Mouse (Mus musculus) forebrain, postnatal 0 days (tissue): ENCODE measurements around the gene Neurl4. TPM values are rescaled to one million over a fixed set of nuclear protein-coding genes. Genes with fewer than 3 reads are reported as not detected.

Experiments used
- ATAC-seq: fragments of 200-750 bp; cut with Nextera tagmentation; 2 replicates; pipeline ENCODE4 v1.8.0; 2017; ENCODE audit warnings: mild to moderate bottlenecking, moderate library complexity
- DNase-seq: peaks from one replicate; pipeline ENCODE4 v3.0.0-alpha.2; 2015
- H3K27ac ChIP-seq: fragments of 300-500 bp; sonication (generic); 2 replicates; pipeline ENCODE4 v1.5.1; 2014; ENCODE audit warnings: low read depth, mild to moderate bottlenecking, antibody characterized with exemption, low read length, moderate library complexity, mixed read lengths
- H3K27me3 ChIP-seq: fragments of 300-500 bp; sonication (generic); 2 replicates; pipeline ENCODE4 v1.6.1; 2014; ENCODE audit warnings: mild to moderate bottlenecking, low read length, mixed read lengths; ENCODE audit not compliant: insufficient read depth
- H3K36me3 ChIP-seq: fragments of 300-500 bp; sonication (generic); 2 replicates; pipeline ENCODE4 v1.6.1; 2014; ENCODE audit warnings: mild to moderate bottlenecking, moderate library complexity; ENCODE audit not compliant: insufficient read depth
- H3K4me1 ChIP-seq: fragments of 300-500 bp; sonication (generic); 2 replicates; pipeline ENCODE4 v1.6.1; 2014; ENCODE audit warnings: antibody characterized with exemption; ENCODE audit not compliant: insufficient read depth
- H3K4me2 ChIP-seq: fragments of 300-500 bp; sonication (generic); 2 replicates; pipeline ENCODE4 v1.6.1; 2014; ENCODE audit warnings: low read depth, mild to moderate bottlenecking, moderate library complexity
- H3K4me3 ChIP-seq: fragments of 300-500 bp; sonication (generic); 2 replicates; pipeline ENCODE4 v1.5.1; 2014; ENCODE audit warnings: low read depth, low read length, mixed read lengths
- H3K9ac ChIP-seq: fragments of 300-500 bp; sonication (generic); 2 replicates; pipeline ENCODE4 v1.6.1; 2014; ENCODE audit warnings: mild to moderate bottlenecking
- H3K9me3 ChIP-seq: fragments of 300-500 bp; sonication (generic); 2 replicates; pipeline ENCODE4 v1.6.1; 2016; ENCODE audit warnings: low read length
- CTCF ChIP-seq: sonication (generic); IDR thresholded peaks from 2 replicates; pipeline ENCODE4 v1.5.1; 2016; ENCODE audit warnings: antibody characterized with exemption, control low read depth, low read depth
- WGBS: fragments of 180-500 bp; shearing (Covaris S2); extraction: QIAGEN DNeasy Blood & Tissue Kit; methylation state at CpG from one replicate; pipeline ENCODE4 v1.1.7; 2014; 5-methylcytosine and 5-hydroxymethylcytosine counted together
- polyA plus RNA-seq: library from polyadenylated mRNA; unstranded; fragments of >200 nt; fragmentation: Nextera tagmentation; extraction: Ambion mirVana; gene quantifications from 2 replicates; pipeline ENCODE4 v1.2.1, GENCODE M21; 2015
- total RNA-seq: library from RNA; depleted of rRNA; stranded (reverse); fragments of >200 nt; gene quantifications from 2 replicates; pipeline ENCODE4 v1.2.3, GENCODE M21; 2014

Neurl4 gene
- total and polyA plus RNA-seq, 2 experiments from 2014 or later: 18.2 to 155 TPM

DNA sequence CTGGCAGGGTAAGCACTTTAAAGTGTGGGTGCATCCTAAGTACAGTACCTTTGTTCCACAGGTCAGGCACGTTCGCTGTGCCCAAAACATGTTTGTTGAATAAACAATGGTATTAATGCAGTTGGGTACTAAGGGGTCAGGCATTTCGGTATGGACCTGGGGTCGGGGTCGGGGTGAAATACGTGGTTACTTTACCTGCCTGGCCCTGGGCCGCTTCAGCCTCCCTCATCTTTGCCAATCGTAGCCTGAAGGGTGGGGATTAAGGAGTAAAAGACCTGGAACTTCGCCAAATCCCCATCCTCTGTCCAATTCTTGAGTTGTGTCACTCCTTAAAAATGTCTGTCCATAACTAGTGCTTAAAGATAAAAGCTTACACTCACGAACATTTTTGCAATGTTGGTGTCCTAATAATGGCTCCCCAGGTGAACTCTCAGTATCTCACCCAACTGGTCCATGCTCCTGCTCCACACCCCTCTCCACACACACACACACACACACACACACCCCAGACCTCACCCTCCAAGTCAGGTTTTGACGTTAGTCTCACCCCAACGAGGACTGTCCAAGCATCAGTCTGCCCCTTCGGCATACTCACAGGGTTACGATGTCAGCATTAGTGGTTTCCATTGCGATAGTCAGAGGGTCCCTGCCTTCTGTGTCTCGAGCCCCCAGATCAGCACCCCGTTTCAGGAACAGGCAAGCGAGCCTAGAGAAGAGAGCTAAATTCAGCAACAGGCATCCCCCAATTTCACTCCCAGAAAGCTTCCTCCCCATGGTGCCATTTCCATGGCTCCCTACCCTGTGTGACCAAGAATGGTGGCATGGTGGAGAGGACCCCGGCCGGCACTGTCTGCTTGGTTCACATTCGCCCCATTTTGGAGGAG lies 18.8 kb upstream of the Neurl4 start:
- ATAC-seq: no peak

DNA sequence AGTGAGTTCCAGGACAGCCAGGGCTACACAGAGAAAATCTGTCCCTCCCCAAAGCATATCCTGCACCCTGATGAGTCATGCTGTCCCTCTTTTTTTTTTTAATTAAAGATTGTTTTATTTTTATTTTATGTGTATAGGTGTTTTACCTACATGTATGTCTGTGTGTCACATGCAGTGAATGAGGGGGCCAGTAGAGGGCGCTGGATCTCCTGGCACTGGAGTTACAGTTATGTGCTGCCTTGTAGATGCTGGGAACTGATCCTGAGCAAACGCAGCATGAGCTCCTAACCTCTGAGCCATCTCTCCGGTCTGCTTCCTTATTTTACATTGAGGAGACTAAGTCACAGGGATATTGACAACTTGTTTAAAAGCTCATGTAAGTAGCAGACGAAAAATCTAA lies 17.8 kb upstream of the Neurl4 start:
- ATAC-seq (no peak), DNase-seq (no peak)
- Histone ChIP-seq H3K9ac (no peak overlapping the region), H3K4me1 (peaks cover 9% of the 10 kb centered on the region; the same call in 1 of the 2 replicates), H3K4me3 (no peak overlapping the region), H3K9me3 (no peaks in the 10 kb centered on the region), H3K27me3 (no peaks in the 10 kb centered on the region; the same call in 1 of the 2 replicates), H3K36me3 (no peaks in the 10 kb centered on the region), H3K4me2 (no peak overlapping the region), H3K27ac (no peak overlapping the region)
- 68% methylated on average over 4 of the region's 4 CpGs for WGBS
- peak; percentile 47 for TF ChIP-seq CTCF

More for the DNA sequence above, 18.8 kb upstream of the Neurl4 start:
- Histone ChIP-seq H3K36me3 (no peaks in the 10 kb centered on the region), H3K4me1 (peaks cover 9% of the 10 kb centered on the region; the same call in 1 of the 2 replicates), H3K4me3 (peak overlapping the region; percentile 37; the same call in 1 of the 2 replicates), H3K27ac (no peak overlapping the region), H3K9ac (no peak overlapping the region), H3K9me3 (no peaks in the 10 kb centered on the region), H3K27me3 (no peaks in the 10 kb centered on the region; the same call in 1 of the 2 replicates), H3K4me2 (peak overlapping the region; percentile 65)
- no peak for TF ChIP-seq CTCF
- WGBS: 60% methylated on average over 21 of the region's 21 CpGs
- no peak for DNase-seq

DNA sequence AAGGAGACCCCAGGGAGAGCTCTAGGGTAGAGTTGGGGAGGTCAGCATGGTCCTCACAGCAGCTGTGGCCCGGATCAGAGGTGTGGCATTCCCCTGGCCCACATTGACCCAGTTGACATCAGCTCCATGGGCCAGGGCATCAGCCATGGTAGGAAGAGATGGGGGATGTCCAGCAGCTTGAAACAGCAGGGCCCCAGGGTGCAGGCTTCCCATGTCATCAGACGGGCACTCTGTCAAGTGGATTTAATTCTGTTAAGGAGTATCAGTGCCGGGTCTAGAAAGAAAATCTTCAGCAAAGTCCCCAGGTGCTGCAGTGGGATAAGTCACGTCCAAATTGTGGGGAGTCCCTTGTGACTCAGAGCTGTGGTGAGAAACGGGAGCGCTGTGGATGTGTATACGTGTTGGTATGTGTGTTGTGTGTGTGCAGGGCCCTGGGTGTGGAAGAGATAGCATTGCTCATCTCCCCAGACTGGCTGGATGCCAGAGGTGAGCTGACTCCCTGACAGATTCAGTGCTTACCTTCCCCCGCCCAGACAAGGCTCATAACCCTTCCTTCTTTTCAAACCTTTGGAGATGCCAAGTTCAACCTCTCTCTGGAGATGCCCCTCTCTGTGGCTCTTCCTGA lies 17.2 kb upstream of the Neurl4 start:
- H3K27ac ChIP-seq: no peak overlapping the region
- no peak for TF ChIP-seq CTCF
- ATAC-seq: no peak
- H3K9ac ChIP-seq: no peak overlapping the region
- 88% methylated on average over 8 of the region's 8 CpGs for WGBS
- H3K9me3 ChIP-seq: no peaks in the 10 kb centered on the region
- no peak for DNase-seq
- H3K36me3 ChIP-seq: no peaks in the 10 kb centered on the region
- H3K4me1 ChIP-seq: peaks cover 9% of the 10 kb centered on the region; the same call in 1 of the 2 replicates
- no peak overlapping the region for H3K4me2 ChIP-seq
- no peak overlapping the region for H3K4me3 ChIP-seq
- H3K27me3 ChIP-seq: no peaks in the 10 kb centered on the region; the same call in 1 of the 2 replicates

DNA sequence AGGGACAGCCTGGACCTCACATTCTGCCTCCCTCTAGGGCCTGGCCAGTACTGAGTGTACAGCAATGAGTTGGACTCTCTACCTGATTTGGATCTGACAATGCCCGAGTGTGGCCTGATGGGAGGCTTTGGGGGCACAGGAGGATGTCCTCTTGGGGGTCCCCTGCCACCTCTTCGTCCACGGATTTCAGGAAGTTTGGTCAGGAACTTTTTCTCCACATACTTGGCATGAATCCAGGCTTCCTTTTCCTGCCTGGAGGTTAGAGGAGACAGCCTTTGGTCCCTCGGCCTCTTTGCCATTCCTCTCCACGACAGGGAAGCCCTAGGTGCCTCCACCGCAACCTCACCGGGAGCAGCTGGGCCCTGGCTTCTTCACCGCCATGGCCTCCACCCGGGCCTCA lies 16.6 kb upstream of the Neurl4 start:
- DNase-seq: no peak
- ATAC-seq: no peak
- Histone ChIP-seq H3K27me3 (no peaks in the 10 kb centered on the region; the same call in 1 of the 2 replicates), H3K9me3 (no peaks in the 10 kb centered on the region), H3K4me3 (no peak overlapping the region), H3K27ac (no peak overlapping the region), H3K9ac (no peak overlapping the region), H3K4me1 (peaks cover 9% of the 10 kb centered on the region; the same call in 1 of the 2 replicates), H3K36me3 (no peaks in the 10 kb centered on the region), H3K4me2 (no peak overlapping the region)
- no peak for TF ChIP-seq CTCF
- WGBS: 83% methylated on average over 9 of the region's 9 CpGs

DNA sequence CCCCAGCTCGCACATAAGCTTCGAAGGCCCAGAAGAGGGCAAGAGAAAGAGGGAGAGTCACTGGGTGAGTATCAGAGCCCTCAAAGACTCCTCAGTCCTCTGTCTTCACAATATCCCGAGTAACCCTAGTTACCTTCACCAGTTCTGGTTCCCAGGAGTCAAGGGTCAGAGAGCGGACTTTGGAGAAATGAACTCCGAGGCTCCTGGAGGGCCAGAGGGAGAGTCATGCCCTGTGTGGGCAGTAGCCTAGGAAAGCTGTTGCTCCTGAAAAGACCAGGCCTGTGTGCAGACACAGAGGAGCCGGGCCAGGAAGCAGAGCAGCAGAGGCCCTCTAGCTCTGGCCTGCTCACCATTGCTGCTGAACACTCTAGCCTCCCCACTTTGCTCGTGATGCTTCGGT lies 16.2 kb upstream of the Neurl4 start:
- DNase-seq (no peak), ATAC-seq (no peak)
- Histone ChIP-seq H3K36me3 (no peaks in the 10 kb centered on the region), H3K4me1 (peaks cover 9% of the 10 kb centered on the region; the same call in 1 of the 2 replicates), H3K4me2 (no peak overlapping the region), H3K9me3 (no peaks in the 10 kb centered on the region), H3K9ac (no peak overlapping the region), H3K27me3 (no peaks in the 10 kb centered on the region; the same call in 1 of the 2 replicates), H3K27ac (no peak overlapping the region), H3K4me3 (no peak overlapping the region)
- TF ChIP-seq CTCF: no peak
- WGBS: 87% methylated on average over 8 of the region's 8 CpGs

DNA sequence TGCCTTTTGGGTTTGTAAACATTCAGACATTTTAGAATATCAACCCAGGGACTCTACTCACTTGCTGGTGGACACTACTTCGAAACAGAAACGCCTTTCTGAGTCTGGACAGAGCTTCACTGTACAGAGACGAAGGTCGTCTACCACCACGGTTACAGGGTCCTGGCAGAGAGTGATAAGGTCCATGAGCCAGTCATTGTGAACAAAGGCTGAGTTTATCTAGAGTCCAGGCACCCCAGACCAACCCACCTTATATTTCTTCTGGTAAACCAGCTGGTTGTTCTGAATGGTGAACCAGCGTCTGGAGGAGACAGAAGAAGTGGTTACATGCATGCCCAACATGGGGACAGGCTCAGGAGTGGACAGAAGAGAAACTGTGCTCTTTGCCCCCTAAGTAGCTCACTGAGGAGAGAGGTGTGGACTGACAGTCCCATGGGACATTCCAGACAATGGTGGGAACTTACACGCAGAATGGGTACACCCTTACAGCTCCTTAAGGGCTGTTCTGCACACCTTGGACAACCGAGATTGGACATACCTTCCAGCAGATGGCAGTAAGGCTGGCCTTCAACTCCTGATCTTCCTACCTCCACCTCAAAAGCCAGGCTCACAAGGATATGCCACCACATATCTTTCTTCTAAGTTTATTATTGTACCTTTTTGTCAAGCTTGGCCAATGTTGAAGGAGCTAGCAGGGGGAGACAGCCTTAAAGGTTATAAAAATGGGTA lies 13.8 kb upstream of the Neurl4 start:
- Histone ChIP-seq H3K4me3 (no peak overlapping the region), H3K4me2 (no peak overlapping the region), H3K27ac (no peak overlapping the region), H3K36me3 (no peaks in the 10 kb centered on the region), H3K9me3 (no peaks in the 10 kb centered on the region), H3K4me1 (no peaks in the 10 kb centered on the region), H3K9ac (no peak overlapping the region), H3K27me3 (no peaks in the 10 kb centered on the region)
- no peak for TF ChIP-seq CTCF
- 69% methylated on average over 8 of the region's 8 CpGs for WGBS
- DNase-seq (no peak), ATAC-seq (no peak)
